Mouse (Mus musculus) midbrain, postnatal 0 days (tissue): ENCODE measurements around the gene Med9. TPM values are rescaled to one million over a fixed set of nuclear protein-coding genes. Genes with fewer than 3 reads are reported as not detected.

Experiments
- ATAC-seq: fragments of 200-750 bp; cut with Nextera tagmentation; 2 replicates; pipeline ENCODE4 v1.8.0; 2017; ENCODE audit warnings: moderate number of reproducible peaks, mild to moderate bottlenecking, moderate TSS enrichment, moderate library complexity; ENCODE audit not compliant: low FRiP score
- DNase-seq: peaks from one replicate; pipeline ENCODE4 v3.0.0-alpha.2; 2015; ENCODE audit warnings: low spot score
- H3K27ac ChIP-seq: fragments of 300-500 bp; sonication (generic); 2 replicates; pipeline ENCODE4 v1.5.1; 2014; ENCODE audit warnings: low read depth, mild to moderate bottlenecking, low read length, mixed read lengths
- H3K27me3 ChIP-seq: fragments of 300-500 bp; sonication (generic); 2 replicates; pipeline ENCODE4 v1.6.1; 2014; ENCODE audit warnings: low read length, control low read depth, mixed read lengths; ENCODE audit not compliant: insufficient read depth
- H3K36me3 ChIP-seq: fragments of 300-500 bp; sonication (generic); 2 replicates; pipeline ENCODE4 v1.6.1; 2014; ENCODE audit warnings: low read length, control low read depth, mixed read lengths; ENCODE audit not compliant: insufficient read depth
- H3K4me1 ChIP-seq: fragments of 300-500 bp; sonication (generic); 2 replicates; pipeline ENCODE4 v1.6.1; 2014; ENCODE audit warnings: mild to moderate bottlenecking, control low read depth, antibody characterized with exemption, low read length, mixed read lengths; ENCODE audit not compliant: insufficient read depth
- H3K4me2 ChIP-seq: fragments of 300-500 bp; sonication (generic); 2 replicates; pipeline ENCODE4 v1.6.1; 2014; ENCODE audit warnings: low read depth, mild to moderate bottlenecking, low read length, mixed read lengths; ENCODE audit not compliant: poor library complexity, severe bottlenecking
- H3K4me3 ChIP-seq: fragments of 300-500 bp; sonication (generic); 2 replicates; pipeline ENCODE4 v1.5.1; 2014; ENCODE audit warnings: low read depth, mild to moderate bottlenecking, low read length, moderate library complexity
- H3K9ac ChIP-seq: fragments of 300-500 bp; sonication (generic); replicated peaks from 2 replicates; pipeline ENCODE4 v1.6.1; 2014; ENCODE audit warnings: mild to moderate bottlenecking, low read length, moderate library complexity, mixed read lengths; ENCODE audit not compliant: poor library complexity, severe bottlenecking
- H3K9me3 ChIP-seq: fragments of 300-500 bp; sonication (generic); 2 replicates; pipeline ENCODE4 v1.6.1; 2016; ENCODE audit warnings: low read length, control low read depth
- CTCF ChIP-seq: IDR thresholded peaks from 2 replicates; pipeline ENCODE4 v1.5.1; 2016; ENCODE audit warnings: antibody characterized with exemption, mild to moderate bottlenecking
- WGBS: fragments of 180-500 bp; shearing (Covaris S2); extraction: QIAGEN DNeasy Blood & Tissue Kit; methylation state at CpG from one replicate; pipeline ENCODE4 v1.1.7; 2014; 5-methylcytosine and 5-hydroxymethylcytosine counted together
- polyA plus RNA-seq: library from polyadenylated mRNA; unstranded; fragments of >200 nt; fragmentation: Nextera tagmentation; extraction: Ambion mirVana; gene quantifications from 2 replicates; pipeline ENCODE4 v1.2.1, GENCODE M21; 2015
- total RNA-seq: library from RNA; depleted of rRNA; stranded (reverse); fragments of >200 nt; gene quantifications from 2 replicates; pipeline ENCODE4 v1.2.3, GENCODE M21; 2014; rRNA removed

Med9 gene
- total and polyA plus RNA-seq, 2 experiments from 2014 or later, result 28.7 to 32.0 TPM

DNA sequence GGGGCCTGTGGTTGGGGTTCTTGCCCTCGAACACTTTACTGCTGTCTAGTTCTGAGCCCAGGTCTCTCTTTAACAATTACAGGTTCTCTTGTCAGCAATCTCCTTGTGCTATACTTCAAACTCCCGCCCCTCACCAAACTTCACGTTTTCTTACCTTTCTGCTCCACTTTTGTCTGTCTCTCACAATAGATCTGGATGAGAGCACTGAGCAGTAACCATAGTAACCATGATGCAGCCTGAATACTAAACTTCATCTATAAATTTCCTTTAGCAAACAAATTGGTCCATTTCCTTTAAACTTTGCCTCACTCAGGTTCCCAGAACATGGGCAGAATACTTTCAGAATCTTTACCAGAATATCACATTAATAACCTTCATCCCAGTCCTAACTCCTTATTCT, 61.4 kb downstream of the Med9 start:
- Histone ChIP-seq H3K9ac (no peak overlapping the region), H3K4me2 (no peak overlapping the region)
- 35% methylated on average over 3 of the region's 3 CpGs for WGBS

DNA sequence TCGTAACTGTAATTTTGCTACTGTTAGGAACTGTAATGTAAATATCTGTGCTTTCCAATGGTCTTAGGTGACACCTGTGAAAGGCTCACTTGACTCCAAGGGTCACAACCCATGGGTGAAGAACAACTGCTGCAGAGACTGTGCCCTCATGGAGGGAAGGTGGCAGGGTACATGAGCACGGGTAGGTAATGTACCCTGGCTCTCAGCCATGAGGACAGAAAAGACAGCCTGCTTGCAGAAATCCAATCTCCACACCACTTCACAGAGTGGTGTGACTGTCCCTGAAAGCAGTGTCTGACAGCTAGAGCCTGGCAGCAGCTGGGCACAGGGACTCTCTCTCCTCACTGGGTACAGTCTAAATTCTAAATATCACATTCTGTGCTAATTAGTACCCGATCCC, 63.5 kb downstream of the Med9 start:
- Histone ChIP-seq H3K27ac (no peak overlapping the region), H3K9me3 (no peaks in the 10 kb centered on the region), H3K4me1 (peaks cover 12% of the 10 kb centered on the region; the same call in 1 of the 2 replicates), H3K27me3 (no peaks in the 10 kb centered on the region), H3K36me3 (no peaks in the 10 kb centered on the region), H3K9ac (no peak overlapping the region), H3K4me2 (no peak overlapping the region), H3K4me3 (no peak overlapping the region)
- TF ChIP-seq CTCF, result no peak
- DNase-seq, result no peak
- no peak for ATAC-seq
- WGBS, result 79% methylated on average over 3 of the region's 3 CpGs

More for the DNA sequence above, 61.4 kb downstream of the Med9 start:
- H3K4me3 ChIP-seq, result no peak overlapping the region
- H3K4me1 ChIP-seq, result peaks cover 12% of the 10 kb centered on the region; the same call in 1 of the 2 replicates
- no peak for TF ChIP-seq CTCF
- H3K27ac ChIP-seq, result peak overlapping the region; percentile 1
- DNase-seq, result peak; percentile 47
- no peaks in the 10 kb centered on the region for H3K36me3 ChIP-seq
- H3K27me3 ChIP-seq, result no peaks in the 10 kb centered on the region
- ATAC-seq, result no peak
- no peaks in the 10 kb centered on the region for H3K9me3 ChIP-seq

Other genes starting within 250 kb of the Med9 start
- 18.3 and 19.0 TPM in 2 replicates for gene Pld6, start 160.6 kb upstream of the Med9 start, total RNA-seq
- 26.2 and 32.2 TPM in 2 replicates for gene Pld6, start 160.6 kb upstream of the Med9 start, polyA plus RNA-seq
- 41.5 and 44.0 TPM in 2 replicates for gene Flcn, start 138.2 kb upstream of the Med9 start, total RNA-seq
- gene Flcn, start 138.2 kb upstream of the Med9 start, polyA plus RNA-seq, result 31.0 and 34.7 TPM in 2 replicates
- gene Nt5m, start 108.8 kb upstream of the Med9 start, total RNA-seq, result 72.6 and 86.9 TPM in 2 replicates
- gene Nt5m, start 108.8 kb upstream of the Med9 start, polyA plus RNA-seq, result 92.2 and 99.1 TPM in 2 replicates
- gene Cops3, start 108.4 kb upstream of the Med9 start, total RNA-seq, result 94.1 and 104 TPM in 2 replicates
- gene Cops3, start 108.4 kb upstream of the Med9 start, polyA plus RNA-seq, result 147 and 148 TPM in 2 replicates
- 0.47 and 1.2 TPM in 2 replicates for gene Rasd1, start 16.7 kb downstream of the Med9 start, total RNA-seq
- gene Rasd1, start 16.7 kb downstream of the Med9 start, polyA plus RNA-seq, result 2.6 and 3.6 TPM in 2 replicates
- gene Pemt, start 98.3 kb downstream of the Med9 start, total RNA-seq, result 10.9 and 17.3 TPM in 2 replicates
- gene Pemt, start 98.3 kb downstream of the Med9 start, polyA plus RNA-seq, result 12.7 and 13.6 TPM in 2 replicates
- gene Rai1, start 156.8 kb downstream of the Med9 start, total RNA-seq, result 50.7 and 66.8 TPM in 2 replicates
- 20.1 and 22.0 TPM in 2 replicates for gene Rai1, start 156.8 kb downstream of the Med9 start, polyA plus RNA-seq